Comparison of ENCODE assay signal across 25 mouse cellular contexts in the genomic region with DNA sequence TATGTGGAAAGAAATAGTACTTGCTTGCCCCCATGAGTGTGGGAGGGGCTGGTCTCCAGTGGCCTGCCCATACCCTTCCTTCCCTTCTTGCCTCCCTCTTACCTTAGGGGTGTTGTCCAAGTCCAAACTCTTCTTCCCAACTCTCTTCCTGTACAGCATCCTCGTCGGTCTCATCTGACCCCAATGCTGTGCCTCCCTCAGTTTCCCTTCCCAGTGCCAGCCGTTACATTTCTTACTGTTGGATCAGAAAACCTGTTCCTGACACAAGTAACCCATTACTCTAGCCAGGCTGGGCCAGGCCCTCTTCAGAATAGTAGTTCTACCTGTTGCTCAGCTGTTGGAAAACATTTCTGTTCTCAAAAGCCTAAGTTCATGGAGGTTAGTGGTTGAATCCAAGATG. TPM values are rescaled to one million over a fixed set of nuclear protein-coding genes. Genes with fewer than 3 reads are reported as not detected.
"Had no signal": no experiment of that assay in that cellular context is flagged by ENCODE, and none has a peak within 500 bp of the region (broad histone marks: within the 10 kb centered on the region; RNA-seq: fewer than 3 reads in every experiment).

No protein-coding gene starts in this region.

- H3K9ac ChIP-seq: heart, embryonic 13.5 days; heart, embryonic 15.5 days; hindbrain, embryonic 13.5 days; hindbrain, embryonic 15.5 days; intestine, embryonic 15.5 days; limb, embryonic 12.5 days; liver, embryonic 13.5 days; liver, embryonic 15.5 days had no signal

- DNase-seq: gastrocnemius, postnatal 10 days; gastrocnemius, postnatal 25 days; heart, adult 2 months; heart, postnatal 4 days; kidney, adult 18-20 months; kidney, adult 8-10 months; kidney, postnatal 10 days; kidney, postnatal 4 days; liver; liver, embryonic 13.5 days had no signal

- H3K27me3 ChIP-seq: heart, embryonic 13.5 days; heart, embryonic 15.5 days; hindbrain, embryonic 13.5 days; hindbrain, embryonic 15.5 days; intestine, embryonic 15.5 days; limb, embryonic 12.5 days; liver, embryonic 13.5 days; liver, embryonic 15.5 days had no signal

- H3K36me3 ChIP-seq: heart, embryonic 15.5 days; intestine, embryonic 15.5 days had no signal

- ATAC-seq: inflammation-experienced regulatory T-cells, adult 6 months; intestine, embryonic 15.5 days; intestine, postnatal 0 days had no signal

- H3K4me2 ChIP-seq: heart, embryonic 11.5 days; heart, embryonic 13.5 days; heart, embryonic 15.5 days; hindbrain, embryonic 13.5 days; hindbrain, embryonic 15.5 days; intestine, embryonic 15.5 days; limb, embryonic 12.5 days; liver, embryonic 11.5 days; liver, embryonic 13.5 days; liver, embryonic 15.5 days had no signal

- H3K9me3 ChIP-seq: heart, embryonic 13.5 days; heart, embryonic 15.5 days; hindbrain, embryonic 13.5 days; hindbrain, embryonic 15.5 days; intestine, embryonic 15.5 days; limb, embryonic 10.5 days; limb, embryonic 12.5 days; liver, embryonic 13.5 days; liver, embryonic 15.5 days had no signal

- H3K27ac ChIP-seq: gastrocnemius, adult 2 months; heart, adult 2 months; heart, embryonic 13.5 days; heart, embryonic 15.5 days; hindbrain, embryonic 13.5 days; intestine, embryonic 15.5 days; layer of hippocampus, adult 2 months; left cerebral cortex, adult 2 months; limb, embryonic 10.5 days; limb, embryonic 12.5 days; liver, embryonic 13.5 days; liver, embryonic 15.5 days had no signal

- H3K4me1 ChIP-seq: heart, embryonic 15.5 days; intestine, embryonic 15.5 days; limb, embryonic 10.5 days; limb, embryonic 12.5 days had no signal

- H3K4me3 ChIP-seq: gastrocnemius, adult 2 months; heart, adult 2 months; heart, embryonic 13.5 days; heart, embryonic 15.5 days; hindbrain, embryonic 13.5 days; hindbrain, embryonic 15.5 days; intestine, embryonic 15.5 days; layer of hippocampus, adult 2 months; left cerebral cortex, adult 2 months; limb, embryonic 10.5 days; limb, embryonic 12.5 days; liver, embryonic 13.5 days; liver, embryonic 15.5 days had no signal

RNA-seq across cellular contexts. Expression of gene Alox5, which starts 58.6 kb away (rescaled TPM):
- polyA plus RNA-seq: inflammation-experienced regulatory T-cells, adult 6 months had no signal
